Mouse (Mus musculus) sigmoid colon, adult 10 weeks (tissue): ENCODE measurements around the gene Tspyl2. TPM values are rescaled to one million over a fixed set of nuclear protein-coding genes. Genes with fewer than 3 reads are reported as not detected.

Experiments
- polyA plus RNA-seq: library from polyadenylated mRNA; stranded (reverse); fragments of 350-450 nt; fragmentation: Illumina TruSeq; extraction: RNeasy Lipid Tissue Mini Kit (QIAGEN cat#74804); gene quantifications from one replicate; pipeline ENCODE4 v1.2.3, GENCODE M21; 2014; ENCODE audit warnings: low read depth, low replicate concordance

The Tspyl2 gene
- polyA plus RNA-seq = 14.0 TPM

DNA sequence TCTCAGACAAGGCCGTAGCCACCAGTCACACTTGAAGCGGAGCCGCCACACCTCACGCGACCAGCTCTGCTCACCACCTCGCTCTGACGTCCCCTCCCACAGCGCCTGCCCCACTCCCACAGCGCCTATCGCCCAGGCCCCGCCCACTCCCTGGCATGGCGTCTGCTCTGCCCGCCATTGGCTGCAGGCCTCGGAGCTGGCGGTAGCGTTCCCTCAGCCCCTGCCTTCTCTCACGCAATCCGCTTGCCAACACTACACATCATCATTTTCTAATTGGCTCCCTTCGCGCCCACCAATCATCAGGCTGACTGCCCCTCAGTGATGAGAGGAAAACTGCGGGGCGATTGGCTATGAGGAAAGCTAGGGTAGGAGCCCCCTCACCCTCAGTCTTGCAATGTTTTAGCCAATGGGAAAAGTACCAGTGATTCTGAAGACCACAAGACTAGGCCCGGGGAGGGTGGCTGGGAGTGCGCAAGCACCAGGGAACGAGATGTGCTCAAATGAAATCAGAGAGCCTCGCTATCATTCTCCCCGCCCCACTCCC is at the start of gene Tspyl2:
TSS of gene Tspyl2 (minus strand) at position 68 of the 544 bp plus-strand sequence.

DNA sequence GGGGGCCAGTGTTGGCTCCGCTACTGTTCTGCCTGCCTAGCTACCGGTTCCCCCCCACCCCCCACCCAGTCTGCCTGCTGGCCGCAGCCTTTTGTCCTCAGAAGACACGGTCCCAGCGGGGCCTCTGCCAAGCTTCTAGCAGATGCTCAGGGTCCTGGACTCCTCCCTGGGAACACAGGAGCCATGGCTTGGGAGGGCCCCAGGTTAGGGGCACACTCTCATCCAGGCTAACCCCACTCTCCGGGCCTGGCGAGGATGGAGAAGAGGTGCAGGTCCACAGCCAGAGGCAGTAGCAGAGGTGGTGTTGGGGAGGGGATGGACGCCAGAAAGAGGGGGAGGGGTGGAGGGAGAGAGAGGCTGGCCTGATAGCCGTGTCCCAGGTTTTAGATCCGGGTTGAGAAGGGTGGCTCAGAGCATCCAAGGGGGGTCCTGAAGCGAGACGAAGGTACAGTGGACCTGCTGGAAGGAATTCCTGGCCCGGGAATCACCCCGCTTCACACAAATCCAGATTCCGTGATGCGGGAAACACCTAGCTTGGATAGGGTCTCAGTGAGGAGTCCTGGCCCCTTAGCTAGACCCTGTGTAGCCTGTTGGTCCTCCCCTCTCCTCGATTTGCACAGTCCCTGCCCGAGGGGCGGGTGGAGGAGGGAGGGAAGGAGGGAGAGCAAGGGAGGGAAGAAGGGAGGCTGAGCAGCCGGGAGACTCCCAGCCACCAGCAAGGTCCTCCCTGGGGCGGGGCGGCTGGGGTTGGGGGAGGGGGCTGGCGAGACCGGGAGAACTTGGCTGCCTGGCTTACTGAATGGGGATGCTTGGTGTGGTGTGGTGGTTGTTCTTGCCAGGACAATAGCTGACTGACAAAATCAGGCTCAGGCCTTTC is 26.4 kb upstream of the Tspyl2 start, which contains the start of gene Gpr173:
TSS of gene Gpr173 (minus strand) at position 308 of the 877 bp plus-strand sequence.

DNA sequence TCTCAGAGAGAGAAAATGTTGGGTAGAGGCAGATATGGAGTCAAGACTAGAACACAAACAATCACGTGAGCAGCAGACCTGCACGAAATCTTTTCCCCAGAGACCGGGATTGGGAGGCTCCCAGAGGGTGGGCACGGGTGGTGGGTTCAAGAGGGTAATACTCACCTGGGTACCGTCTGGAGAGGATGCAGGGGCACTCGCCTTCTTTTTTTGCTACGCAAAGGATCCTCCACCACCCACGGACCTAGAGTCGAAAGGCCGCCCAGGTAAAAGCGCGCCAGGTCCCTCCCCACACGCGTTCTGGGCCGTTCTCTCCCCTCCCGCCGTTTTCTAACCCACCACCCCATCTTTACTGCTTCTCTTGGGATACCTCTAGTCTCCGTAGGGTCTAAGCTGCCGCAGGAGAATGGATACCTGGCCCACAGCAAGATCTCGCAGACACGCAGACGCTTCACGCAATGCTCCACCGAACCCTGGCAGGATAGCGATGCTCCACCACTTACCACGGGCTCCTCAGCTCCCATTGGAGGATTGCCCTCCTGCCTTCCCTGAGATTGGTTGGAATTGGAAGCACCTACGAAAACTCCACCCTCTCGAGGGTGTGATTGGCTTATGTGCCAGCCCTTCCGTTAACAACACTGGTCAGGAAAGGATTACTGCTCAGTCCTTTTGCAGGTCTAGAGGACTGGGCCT is 15.1 kb downstream of the Tspyl2 start, which contains the start of gene Kantr:
TSS of gene Kantr (minus strand) at position 500 of the 693 bp plus-strand sequence.

Other genes starting within 250 kb of the Tspyl2 start
- gene Iqsec2, start 198.2 kb downstream of the Tspyl2 start, polyA plus RNA-seq = 2.2 TPM
- 17.4 TPM for gene Kdm5c, start 109.4 kb downstream of the Tspyl2 start, polyA plus RNA-seq
- 22.6 TPM for gene Kantr, start 14.9 kb downstream of the Tspyl2 start, polyA plus RNA-seq
- gene Gpr173, start 26.3 kb upstream of the Tspyl2 start, polyA plus RNA-seq = 1.4 TPM
- not detected for gene Cldn34a, start 220.9 kb upstream of the Tspyl2 start, polyA plus RNA-seq